Mouse (Mus musculus) natural killer cell, adult 2 months (primary cell): ENCODE results near the gene Serpind1.

Experiments
- DNase-seq, 2 experiments: peaks; one replicate each; pipeline ENCODE4 v3.0.0; 2022; ENCODE audit warnings: low spot score in 2 of 2

Serpind1 gene

GRCm38 (mm10) chr16:17331116-17331515 is at the start of gene Serpind1:
Gene Serpind1, plus strand, starts transcription at chr16:17331371.
- DNase-seq = no peak

- no peak for DNase-seq
These were observed 48.0 kb upstream of the Serpind1 start for GRCm38 (mm10) chr16:17283151-17283550.

DNA sequence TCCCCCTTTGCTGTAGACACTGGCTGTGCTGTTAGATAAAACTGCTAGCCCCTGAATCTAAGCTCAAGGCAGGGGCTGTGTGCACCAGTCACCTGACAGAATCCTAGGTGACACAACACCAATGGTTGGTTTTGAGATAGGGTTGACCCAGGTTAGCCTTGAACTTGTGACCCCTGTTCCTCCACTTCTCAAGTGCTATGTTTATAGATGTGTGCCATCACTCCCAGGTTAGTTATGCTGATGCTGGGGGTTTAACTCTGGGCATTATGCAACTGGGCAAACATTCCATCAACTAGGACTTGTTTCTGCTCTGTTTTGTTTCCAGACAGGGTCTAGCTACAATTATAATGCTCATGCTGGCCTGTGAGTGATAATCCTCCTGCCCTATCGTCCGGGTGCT is 44.1 kb upstream of the Serpind1 start:
- no peak for DNase-seq

DNA sequence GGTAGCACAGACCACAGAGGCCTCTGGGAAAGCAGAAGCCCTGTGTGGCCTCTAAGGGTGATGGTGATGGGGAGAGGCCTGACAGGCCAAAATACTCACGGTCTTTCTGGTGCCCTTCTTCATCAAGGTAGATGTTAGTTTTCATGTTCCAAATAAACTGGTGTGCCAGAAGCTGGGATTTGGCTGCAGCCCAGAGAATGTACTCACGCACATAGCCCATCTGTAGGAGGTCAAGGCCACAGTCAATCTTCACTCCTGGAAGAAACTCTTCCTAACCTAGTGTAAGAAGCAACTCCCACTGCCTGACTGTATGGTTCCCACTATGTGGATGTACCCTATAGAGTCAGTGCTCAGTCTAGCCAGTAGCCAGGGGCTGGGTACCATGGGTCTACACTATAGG is 40.2 kb upstream of the Serpind1 start:
- DNase-seq = no peak

GRCm38 (mm10) chr16:17292751-17293150 is 38.4 kb upstream of the Serpind1 start:
- peak; percentile 66 to 80 for DNase-seq

- no peak for DNase-seq
These were observed 30.4 kb upstream of the Serpind1 start for GRCm38 (mm10) chr16:17300818-17301217.

GRCm38 (mm10) chr16:17303521-17304245 is 27.5 kb upstream of the Serpind1 start:
- no peak for DNase-seq

DNA sequence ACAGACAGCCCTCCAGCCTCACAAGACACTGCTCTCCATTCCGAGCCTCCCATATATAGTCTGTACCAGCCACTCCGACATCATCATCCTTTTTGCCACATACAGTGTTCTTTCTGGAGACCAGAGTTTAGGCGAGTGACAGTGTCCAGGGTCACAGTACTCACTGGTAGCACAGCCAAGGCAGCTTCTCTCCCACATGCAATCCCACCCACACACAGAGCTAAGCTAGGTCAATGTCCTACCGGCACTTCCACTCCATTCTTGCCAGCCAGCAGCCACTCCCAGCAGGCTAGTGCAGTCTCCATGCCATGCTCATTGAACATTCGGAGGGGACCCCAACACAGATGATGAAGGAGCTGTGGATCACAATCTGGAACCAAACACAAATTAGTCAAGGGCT is 23.7 kb upstream of the Serpind1 start:
- DNase-seq = no peak

GRCm38 (mm10) chr16:17309036-17309435 is 22.1 kb upstream of the Serpind1 start:
- no peak for DNase-seq

- no peak for DNase-seq
These were observed 18.6 kb upstream of the Serpind1 start for GRCm38 (mm10) chr16:17312531-17312930.

DNA sequence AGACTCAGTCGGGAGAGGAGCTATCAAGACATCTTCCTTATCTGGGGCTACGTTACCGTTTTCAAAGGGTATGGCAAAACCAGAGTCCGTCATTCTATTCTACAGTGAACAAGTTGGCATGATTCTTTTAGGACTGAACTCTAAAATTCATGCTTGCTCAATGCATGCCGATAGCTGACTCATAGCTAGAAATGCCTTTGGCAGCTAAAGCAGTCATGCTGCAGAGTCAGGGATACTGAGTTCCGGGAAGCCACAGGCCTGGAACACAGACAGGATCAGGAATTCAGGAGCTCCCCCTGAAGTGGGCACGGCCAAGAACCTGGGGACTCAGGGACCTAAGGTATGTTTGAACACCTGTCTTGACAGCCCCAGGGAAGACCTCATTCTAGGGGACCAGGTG is 14.6 kb upstream of the Serpind1 start:
- no peak for DNase-seq

GRCm38 (mm10) chr16:17321481-17321880 is 9.7 kb upstream of the Serpind1 start:
- no peak for DNase-seq

DNA sequence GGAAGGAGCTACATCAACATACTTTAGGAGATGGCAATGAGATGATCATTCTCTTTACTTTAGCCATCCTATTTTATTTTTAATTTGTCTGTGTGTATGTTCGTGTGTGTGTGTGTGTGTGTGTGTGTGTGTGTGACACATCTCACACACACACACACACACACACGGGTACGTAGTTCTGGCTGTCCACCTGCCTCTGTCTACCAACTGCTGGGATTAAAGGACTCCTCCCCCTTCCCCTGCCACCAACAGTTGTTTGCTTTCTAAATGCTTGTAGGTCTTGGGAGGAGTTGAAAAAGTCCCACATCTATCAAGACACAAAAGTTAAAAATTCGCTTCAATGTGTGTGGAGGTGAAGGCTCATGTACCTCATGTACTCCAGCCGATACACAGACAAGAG is 6.4 kb upstream of the Serpind1 start:
- no peak for DNase-seq

DNA sequence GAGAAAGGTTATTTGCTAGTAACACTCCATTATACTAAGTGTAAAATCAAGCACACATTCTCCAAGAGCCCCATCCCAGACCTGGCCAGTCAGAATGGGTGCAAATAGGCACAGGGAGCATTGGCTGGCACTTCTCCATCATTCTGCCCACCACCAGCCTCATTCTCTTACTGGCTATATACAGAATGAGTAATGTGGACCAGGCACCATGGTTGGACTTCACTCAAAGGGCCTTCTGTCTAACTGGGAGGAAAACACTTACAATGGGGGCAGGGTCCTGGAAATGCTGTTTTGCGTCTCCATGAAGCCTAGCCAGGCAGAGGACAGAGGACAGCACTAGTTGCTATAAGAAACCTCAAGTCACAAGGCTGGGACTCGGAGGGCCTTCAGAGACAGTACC is 5.1 kb upstream of the Serpind1 start:
- DNase-seq = no peak

GRCm38 (mm10) chr16:17329848-17330570 is 1.2 kb upstream of the Serpind1 start:
- no peak for DNase-seq

GRCm38 (mm10) chr16:17331855-17332254 is 684 bp downstream of the Serpind1 start:
- DNase-seq = no peak

DNA sequence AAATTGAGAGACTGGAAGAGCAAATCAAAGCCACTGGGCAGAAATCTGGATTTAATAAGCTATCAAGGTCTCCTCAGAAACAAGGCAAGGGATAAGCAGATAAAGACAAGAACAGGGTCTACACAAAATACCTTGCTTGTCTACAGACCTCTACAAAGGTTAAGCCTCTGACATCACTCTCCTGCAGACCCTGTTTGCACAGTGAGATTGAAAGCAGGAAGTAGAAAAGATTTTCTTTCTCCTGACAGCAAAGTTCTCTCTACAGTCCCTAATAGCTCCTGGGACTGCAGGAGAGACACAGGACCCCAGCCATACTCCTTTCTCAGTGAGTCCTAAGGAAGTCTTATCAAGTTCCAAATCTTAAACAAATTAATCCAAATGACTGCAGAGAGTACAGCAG is 3.4 kb downstream of the Serpind1 start:
- no peak for DNase-seq

DNA sequence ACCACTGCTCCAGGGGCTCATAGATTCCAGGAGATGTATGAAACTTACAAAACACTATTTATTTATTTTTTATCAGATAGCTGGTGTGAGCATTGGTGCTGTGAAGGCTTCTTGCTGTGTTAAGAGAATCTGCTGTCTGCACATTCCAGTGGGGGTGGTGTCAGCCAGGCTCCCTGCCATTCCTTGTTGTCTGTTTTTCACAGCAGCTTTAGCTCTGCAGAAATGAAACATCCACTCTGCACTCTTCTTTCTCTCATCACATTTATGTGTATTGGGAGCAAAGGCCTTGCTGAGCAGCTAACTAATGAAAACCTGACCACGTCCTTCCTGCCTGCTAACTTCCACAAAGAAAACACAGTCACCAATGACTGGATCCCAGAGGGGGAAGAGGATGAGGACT is 4.9 kb downstream of the Serpind1 start:
- no peak for DNase-seq

GRCm38 (mm10) chr16:17339701-17340100 is 8.5 kb downstream of the Serpind1 start:
- DNase-seq = no peak

- no peak for DNase-seq
These were observed 9.5 kb downstream of the Serpind1 start for GRCm38 (mm10) chr16:17340705-17341104.

- DNase-seq = no peak
These were observed 10.7 kb downstream of the Serpind1 start for GRCm38 (mm10) chr16:17341847-17342246.

GRCm38 (mm10) chr16:17345141-17345812 is 14.1 kb downstream of the Serpind1 start:
- no peak for DNase-seq

DNA sequence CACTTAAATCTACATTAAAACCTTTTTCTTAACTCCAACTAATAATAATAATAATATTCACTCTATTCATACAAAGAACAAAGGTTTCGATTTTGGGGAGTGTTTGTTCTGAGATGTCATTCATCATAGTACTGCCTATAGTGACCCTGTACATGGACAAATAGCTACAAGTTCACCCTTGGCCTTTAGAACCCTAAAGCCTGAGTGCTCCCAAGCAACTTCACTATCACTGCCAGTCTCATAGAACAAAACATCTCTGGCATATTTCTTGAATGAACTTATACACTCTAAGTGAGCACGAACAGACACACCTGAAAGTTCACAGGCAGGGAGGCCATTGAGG is 14.6 kb downstream of the Serpind1 start:
- DNase-seq = no peak
